21 mouse cellular contexts compared by ENCODE assay signal in the genomic region with DNA sequence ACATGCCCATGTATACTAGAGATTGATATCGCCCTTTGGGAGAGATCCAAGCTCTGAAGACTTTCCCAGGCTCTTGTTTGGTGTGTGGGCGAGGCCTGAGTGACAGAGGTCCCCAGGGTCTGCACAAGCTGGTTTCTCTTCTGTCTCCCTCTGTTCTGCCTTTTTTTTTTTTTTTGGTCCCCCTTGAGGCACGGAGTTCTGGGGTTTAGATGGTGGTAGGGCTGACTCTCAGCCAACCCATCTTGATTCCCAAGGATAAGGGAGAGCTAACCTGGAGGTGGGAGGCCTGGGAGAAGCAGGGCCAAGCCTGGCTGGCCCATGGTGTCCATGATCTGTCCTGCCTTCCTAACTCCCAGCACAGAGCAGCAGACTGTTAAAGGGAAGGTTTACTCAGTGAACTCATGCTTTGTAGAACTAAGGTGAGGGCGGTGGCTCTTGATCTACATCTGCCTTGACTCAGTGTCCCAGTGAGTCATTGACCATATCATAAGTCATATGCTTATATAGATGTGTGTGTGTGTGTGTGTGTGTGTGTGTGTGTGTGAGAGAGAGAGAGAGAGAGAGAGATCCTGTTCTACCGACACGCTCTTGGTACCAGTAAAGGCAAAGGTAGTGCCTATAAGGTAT. TPM values are rescaled to one million over a fixed set of nuclear protein-coding genes. Genes with fewer than 3 reads are reported as not detected.
DNase-seq lines count a peak whose midpoint lies in the region; ATAC-seq and TF ChIP-seq lines count a peak whose summit lies in the region.
"Had no signal": no experiment of that assay in that cellular context is flagged by ENCODE, and none has a peak within 500 bp of the region (broad histone marks: within the 10 kb centered on the region; RNA-seq: fewer than 3 reads in every experiment).

No protein-coding gene starts in this region.

- no peaks in the 10 kb centered on the region for H3K27me3 ChIP-seq in heart, postnatal 0 days (ENCODE audit: control insufficient read depth, insufficient read depth, low read length)
- no peaks in the 10 kb centered on the region for H3K27me3 ChIP-seq in heart, embryonic 12.5 days (replicated peaks)
- no peaks in the 10 kb centered on the region for H3K27me3 ChIP-seq in myocyte (ENCODE audit: control insufficient read depth, insufficient read depth, insufficient read length)
- H3K27me3 ChIP-seq: limb, embryonic 15.5 days; liver, embryonic 15.5 days; neural tube, embryonic 13.5 days had no signal

- TF ChIP-seq CTCF in heart, postnatal 0 days (IDR thresholded peaks at IDR 0.05; ENCODE audit: low read depth), result no peak
- no peak for TF ChIP-seq CTCF in embryonic fibroblast, embryonic 13.5 days (IDR thresholded peaks at IDR 0.05; ENCODE audit: borderline replicate concordance, insufficient read depth, low read length)

- no peaks in the 10 kb centered on the region for H3K36me3 ChIP-seq in heart, postnatal 0 days (replicated peaks; ENCODE audit: control insufficient read depth, insufficient read depth, low read length)
- H3K36me3 ChIP-seq in heart, embryonic 12.5 days, result no peaks in the 10 kb centered on the region
- no peaks in the 10 kb centered on the region for H3K36me3 ChIP-seq in myocyte (ENCODE audit: control insufficient read depth, insufficient read depth)
- H3K36me3 ChIP-seq: limb, embryonic 15.5 days; liver, embryonic 15.5 days; midbrain, embryonic 10.5 days; neural tube, embryonic 13.5 days had no signal

- H3K4me1 ChIP-seq in heart, postnatal 0 days (ENCODE audit: control insufficient read depth, insufficient read depth), result peaks cover 5% of the 10 kb centered on the region; the same call in 1 of the 2 replicates
- H3K4me1 ChIP-seq in heart, embryonic 12.5 days (replicated peaks), result peaks cover 20% of the 10 kb centered on the region
- peaks cover 9% of the 10 kb centered on the region for H3K4me1 ChIP-seq in embryonic fibroblast, embryonic 13.5 days (ENCODE audit: control insufficient read depth, insufficient read depth, low read length)

- H3K27ac ChIP-seq in heart, postnatal 0 days (ENCODE audit: low read depth), result peak overlapping the region; percentile 80; the same call in 1 of the 2 replicates
- H3K27ac ChIP-seq in heart, embryonic 12.5 days (ENCODE audit: poor library complexity, severe bottlenecking), result no peak overlapping the region
- peak overlapping the region; percentile 77 for H3K27ac ChIP-seq in embryonic fibroblast, embryonic 13.5 days (ENCODE audit: insufficient read depth, low read length)
- H3K27ac ChIP-seq: limb, embryonic 15.5 days; liver, embryonic 15.5 days; macrophage; midbrain, embryonic 10.5 days; neural tube, embryonic 13.5 days had no signal

- no peak overlapping the region for H3K9ac ChIP-seq in heart, postnatal 0 days (replicated peaks; ENCODE audit: low read depth, low read length)
- H3K9ac ChIP-seq in heart, embryonic 12.5 days, result no peak overlapping the region
- H3K9ac ChIP-seq: forebrain, postnatal 0 days; limb, embryonic 15.5 days; liver, embryonic 15.5 days; neural tube, embryonic 13.5 days had no signal

- H3K9me3 ChIP-seq in heart, postnatal 0 days (replicated peaks; ENCODE audit: control insufficient read depth, low read length), result no peaks in the 10 kb centered on the region
- H3K9me3 ChIP-seq in heart, embryonic 12.5 days (replicated peaks), result peaks cover 9% of the 10 kb centered on the region; the same call in 1 of the 2 replicates
- H3K9me3 ChIP-seq: limb, embryonic 15.5 days; liver, embryonic 15.5 days had no signal

- H3K4me3 ChIP-seq in heart, postnatal 0 days (ENCODE audit: low read depth, low read length), result no peak overlapping the region
- no peak overlapping the region for H3K4me3 ChIP-seq in heart, embryonic 12.5 days
- no peak overlapping the region for H3K4me3 ChIP-seq in embryonic fibroblast, embryonic 13.5 days (ENCODE audit: insufficient read depth, low read length)
- peak overlapping the region; percentile 4 for H3K4me3 ChIP-seq in myocyte
- H3K4me3 ChIP-seq: limb, embryonic 15.5 days; liver, embryonic 15.5 days; midbrain, embryonic 10.5 days; neural tube, embryonic 13.5 days had no signal

- H3ac ChIP-seq in myocyte (ENCODE audit: control insufficient read depth, insufficient read length), result no peak overlapping the region

- DNase-seq in heart, postnatal 0 days (ENCODE audit: low spot score), result no peak
- DNase-seq in adipocyte (ENCODE audit: low spot score), result peak; percentile 26
- no peak for DNase-seq in spleen, postnatal 10 days (ENCODE audit: low spot score in 2 of 2)
- no peak for DNase-seq in layer of hippocampus, postnatal 25 days (ENCODE audit: extremely low spot score in 1 of 2, low spot score in 1 of 2)
- DNase-seq in kidney, postnatal 4 days, result no peak
- DNase-seq: adrenal gland, postnatal 10 days; cerebellum, adult 11 months; cerebellum, postnatal 14 days; forebrain, postnatal 0 days; kidney, adult 8-10 months; kidney, postnatal 14 days; right cerebral cortex, adult 18-20 months; thymus, adult 18-20 months had no signal

- ATAC-seq in heart, postnatal 0 days (ENCODE audit: insufficient read depth, low read depth), result no peak
- no peak for ATAC-seq in heart, embryonic 12.5 days (ENCODE audit: insufficient number of reproducible peaks, low FRiP score)
- ATAC-seq: forebrain, postnatal 0 days had no signal

- WGBS in heart, postnatal 0 days, result 83% methylated on average over 6 of the region's 6 CpGs
- WGBS in heart, embryonic 12.5 days, result 81% methylated on average over 6 of the region's 6 CpGs

- no peaks in the 10 kb centered on the region for H3K79me2 ChIP-seq in myocyte (ENCODE audit: control insufficient read depth, insufficient read depth)

- H3K4me2 ChIP-seq in heart, postnatal 0 days (ENCODE audit: low read depth, low read length), result no peak overlapping the region
- no peak overlapping the region for H3K4me2 ChIP-seq in heart, embryonic 12.5 days
- peak overlapping the region; percentile 81 for H3K4me2 ChIP-seq in myocyte (ENCODE audit: low read depth)
- H3K4me2 ChIP-seq: limb, embryonic 15.5 days; liver, embryonic 15.5 days; neural tube, embryonic 13.5 days had no signal

- no peak for TF ChIP-seq EP300 in heart, postnatal 0 days (IDR thresholded peaks at IDR 0.05; ENCODE audit: low read depth)

- TF ChIP-seq POLR2A in embryonic fibroblast, embryonic 13.5 days (IDR thresholded peaks at IDR 0.05; ENCODE audit: low read depth, low read length), result no peak
- TF ChIP-seq POLR2A in myocyte (IDR thresholded peaks at IDR 0.05; ENCODE audit: insufficient read length, low read depth), result no peak

TF ChIP-seq in myocyte, 11 proteins besides CTCF, POLR2A, EP300 and RAD21:
- TF ChIP-seq TCF12 (IDR thresholded peaks at IDR 0.05; ENCODE audit: insufficient read depth, poor library complexity, severe bottlenecking) (no peak), USF1 (IDR thresholded peaks at IDR 0.05; ENCODE audit: low read depth) (no peak), MYOD1 (IDR thresholded peaks at IDR 0.05; ENCODE audit: control insufficient read depth in 1 of 3, insufficient read length in 2 of 3, low read depth in 2 of 3) (no peak), CEBPB (IDR thresholded peaks at IDR 0.05; ENCODE audit: insufficient read depth, poor library complexity, severe bottlenecking) (no peak), TCF3 (IDR thresholded peaks at IDR 0.05; ENCODE audit: insufficient read length, low read depth) (no peak), POLR2AphosphoS2 (IDR thresholded peaks at IDR 0.05; ENCODE audit: insufficient read length, low read depth) (no peak), E2F4 (IDR thresholded peaks at IDR 0.05; ENCODE audit: insufficient read depth) (no peak), REST (IDR thresholded peaks at IDR 0.05; ENCODE audit: insufficient read depth, insufficient read length) (no peak), MYOG (IDR thresholded peaks at IDR 0.05; ENCODE audit: control insufficient read depth in 1 of 3, insufficient read depth in 1 of 3, insufficient read length in 2 of 3, low read depth in 2 of 3) (no peak), MAX (IDR thresholded peaks at IDR 0.05; ENCODE audit: low read depth) (no peak)

RNA-seq across cellular contexts. Expression of a gene that starts 32.7 kb away (rescaled TPM):
- 1.1 and 2.3 TPM in 2 replicates for total RNA-seq in heart, postnatal 0 days (2014; rRNA removed; ENCODE audit: low replicate concordance)
- polyA plus RNA-seq in heart, postnatal 0 days (2015; fragmentation: Nextera tagmentation; extraction: Ambion mirVana), result 0.90 and 1.3 TPM in 2 replicates
- polyA plus RNA-seq in heart, embryonic 12.5 days (2016; fragmentation: Nextera tagmentation; extraction: Ambion mirVana), result not detected in 2 replicates
- 0.13 and 0.74 TPM in 2 replicates for polyA plus RNA-seq in embryonic fibroblast, embryonic 13.5 days (2011; ENCODE audit: insufficient read length, low read depth, missing spikeins)
- 0.11 TPM for polyA plus RNA-seq in myocyte (2012; fragmentation: generic; extraction: Trizol)
- total RNA-seq in layer of hippocampus, postnatal 25 days (2021), result 1 to 10 TPM; 1.1 to 3.1 TPM
- polyA plus RNA-seq: macrophage had no signal

RNA-seq across cellular contexts. Expression of a gene that starts 33.6 kb away (rescaled TPM):
- total RNA-seq in heart, postnatal 0 days (2014; rRNA removed; ENCODE audit: low replicate concordance), result 12.4 and 16.8 TPM in 2 replicates
- 0.63 and 1.2 TPM in 2 replicates for polyA plus RNA-seq in heart, postnatal 0 days (2015; fragmentation: Nextera tagmentation; extraction: Ambion mirVana)
- 0.14 and 0.18 TPM in 2 replicates for polyA plus RNA-seq in heart, embryonic 12.5 days (2016; fragmentation: Nextera tagmentation; extraction: Ambion mirVana)
- polyA plus RNA-seq in embryonic fibroblast, embryonic 13.5 days (2011; ENCODE audit: insufficient read length, low read depth, missing spikeins), result 6.5 and 17.5 TPM in 2 replicates
- polyA plus RNA-seq in myocyte (2012; fragmentation: generic; extraction: Trizol), result 27.4 TPM
- total RNA-seq in layer of hippocampus, postnatal 25 days (2021), result 10 to 100 TPM; 83.9 to 92.6 TPM
- polyA plus RNA-seq: liver, embryonic 15.5 days had no signal
